In the genomic region with DNA sequence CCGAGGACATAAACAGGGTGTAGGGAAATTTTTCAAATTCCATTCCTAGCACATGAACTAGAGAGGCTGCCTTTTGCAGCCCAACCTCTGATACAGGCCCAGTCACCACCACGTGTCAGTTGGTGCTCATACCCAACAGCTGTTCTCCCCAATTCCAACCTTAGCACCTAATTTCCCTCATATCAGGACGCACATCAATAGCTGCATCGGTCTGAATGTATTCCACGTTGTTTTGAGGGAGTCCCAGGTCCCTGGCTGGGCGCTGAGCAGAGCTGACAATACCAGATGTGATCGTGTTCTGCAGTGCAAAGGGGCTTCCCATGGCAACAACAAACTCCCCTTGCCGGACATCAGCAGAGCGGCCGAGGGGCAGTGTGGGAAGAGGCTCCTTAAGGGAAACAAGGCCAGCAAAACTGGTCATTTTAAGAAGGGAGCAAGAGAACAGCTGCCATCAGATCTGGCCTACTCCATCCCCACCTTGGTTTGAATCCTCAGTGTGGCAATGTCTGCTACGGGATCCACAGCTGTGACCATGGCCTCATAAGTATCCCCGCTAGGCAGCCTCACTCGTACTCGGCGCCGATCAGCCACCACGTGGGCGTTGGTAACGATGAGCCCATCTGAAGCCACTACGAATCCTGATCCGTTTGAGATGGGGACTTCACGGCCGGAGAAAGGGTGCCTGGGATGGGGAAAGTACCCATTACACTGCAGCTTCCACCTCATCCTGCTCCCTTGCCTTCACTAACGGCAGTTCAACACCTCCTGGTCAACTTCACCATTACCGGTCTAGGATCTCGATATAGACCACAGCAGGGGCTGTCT, we compare ENCODE assay signal across 7 mouse cellular contexts. TPM values are rescaled to one million over a fixed set of nuclear protein-coding genes. Genes with fewer than 3 reads are reported as not detected.
DNase-seq lines count a peak whose midpoint lies in the region; ATAC-seq and TF ChIP-seq lines count a peak whose summit lies in the region.

No protein-coding gene starts in this region.

- peaks cover 41% of the 10 kb centered on the region for H3K79me3 ChIP-seq in C2C12 (ENCODE audit: low read depth)

- peak overlapping the region; percentile 92 for H3ac ChIP-seq in C2C12 (ENCODE audit: control insufficient read depth, insufficient read length, low read depth)

- peak; percentile 25 for ATAC-seq in megakaryocyte-erythroid progenitor cell, adult 5-6 weeks (replicated peaks; ENCODE audit: low FRiP score, low TSS enrichment, poor library complexity, severe bottlenecking)

- TF ChIP-seq CTCF in C2C12 (IDR thresholded peaks at IDR 0.05; ENCODE audit: control insufficient read depth, insufficient read depth, insufficient read length): no peak

- peak overlapping the region; percentile 99 for H3K4me3 ChIP-seq in C2C12 (ENCODE audit: insufficient read depth, poor library complexity, severe bottlenecking)

- H3K79me2 ChIP-seq in C2C12 (ENCODE audit: control insufficient read depth, insufficient read depth): peaks cover 62% of the 10 kb centered on the region

- no peaks in the 10 kb centered on the region for H3K27me3 ChIP-seq in C2C12 (ENCODE audit: control insufficient read depth, insufficient read depth, insufficient read length)

- DNase-seq in 416B (ENCODE audit: low read depth): peak; percentile 67
- DNase-seq in c-Kit-positive CD71-positive TER-119-negative erythroid progenitor cells, embryonic 14.5 days (ENCODE audit: low read depth): peak; percentile 45
- DNase-seq in frontal cortex, postnatal 36 days (ENCODE audit: low spot score in 2 of 2): peak; percentile 35 to 48
- DNase-seq in layer of hippocampus, postnatal 36 days: peak; percentile 25 to 31
- DNase-seq in spleen, postnatal 10 days (ENCODE audit: low spot score in 2 of 2): peak; percentile 54 to 68

- H3K36me3 ChIP-seq in C2C12 (ENCODE audit: control insufficient read depth, insufficient read depth): peaks cover 48% of the 10 kb centered on the region

TF ChIP-seq in C2C12, 6 proteins besides CTCF, POLR2A, EP300 and RAD21:
- TF ChIP-seq CEBPB (IDR thresholded peaks at IDR 0.05; ENCODE audit: low read depth) (no peak), MAX (IDR thresholded peaks at IDR 0.05) (peak; percentile 94), MYOD1 (IDR thresholded peaks at IDR 0.05; ENCODE audit: control insufficient read depth, insufficient read length, low read depth) (peak; percentile 71), USF1 (IDR thresholded peaks at IDR 0.05; ENCODE audit: low read depth) (peak; percentile 74), MYOG (IDR thresholded peaks at IDR 0.05; ENCODE audit: control insufficient read depth, extremely low read depth, insufficient read length) (no peak)

RNA-seq across cellular contexts. Expression of a gene that starts 1.0 kb away (rescaled TPM):
- 166 TPM for polyA plus RNA-seq in C2C12 (2012; fragmentation: generic; extraction: Trizol)
- 100 to 1,000 TPM; 121 to 142 TPM for total RNA-seq in layer of hippocampus, postnatal 36 days (2021)
- total RNA-seq in megakaryocyte-erythroid progenitor cell, adult 5-6 weeks (2014; fragmentation: Nextera tagmentation): 246 and 368 TPM in 2 replicates
- total RNA-seq in megakaryocyte-erythroid progenitor cell, adult 5-6 weeks (2017): 115 and 128 TPM in 2 replicates

RNA-seq across cellular contexts. Expression of a gene that starts 1.7 kb away (rescaled TPM):
- polyA plus RNA-seq in C2C12 (2012; fragmentation: generic; extraction: Trizol): 119 TPM
- total RNA-seq in layer of hippocampus, postnatal 36 days (2021): 10 to 100 TPM; 47.1 to 49.0 TPM
- total RNA-seq in megakaryocyte-erythroid progenitor cell, adult 5-6 weeks (2014; fragmentation: Nextera tagmentation): 225 and 296 TPM in 2 replicates
- 97.5 and 128 TPM in 2 replicates for total RNA-seq in megakaryocyte-erythroid progenitor cell, adult 5-6 weeks (2017)

RNA-seq across cellular contexts. Expression of a gene that starts 4.3 kb away (rescaled TPM):
- polyA plus RNA-seq in C2C12 (2012; fragmentation: generic; extraction: Trizol): 0.15 TPM
- total RNA-seq in layer of hippocampus, postnatal 36 days (2021): under 1 TPM; 0.40 to 0.94 TPM
- 6.0 and 7.9 TPM in 2 replicates for total RNA-seq in megakaryocyte-erythroid progenitor cell, adult 5-6 weeks (2014; fragmentation: Nextera tagmentation)
- total RNA-seq in megakaryocyte-erythroid progenitor cell, adult 5-6 weeks (2017): 0.56 and 1.0 TPM in 2 replicates

RNA-seq across cellular contexts. Expression of a gene that starts 16.7 kb away (rescaled TPM):
- polyA plus RNA-seq in C2C12 (2012; fragmentation: generic; extraction: Trizol): 0.19 TPM
- not detected for total RNA-seq in layer of hippocampus, postnatal 36 days (2021)
- not detected in 2 replicates for total RNA-seq in megakaryocyte-erythroid progenitor cell, adult 5-6 weeks (2014; fragmentation: Nextera tagmentation)
- not detected in 2 replicates for total RNA-seq in megakaryocyte-erythroid progenitor cell, adult 5-6 weeks (2017)

RNA-seq across cellular contexts. Expression of a gene that starts 19.4 kb away (rescaled TPM):
- 23.0 TPM for polyA plus RNA-seq in C2C12 (2012; fragmentation: generic; extraction: Trizol)
- total RNA-seq in layer of hippocampus, postnatal 36 days (2021): 1 to 10 TPM; 4.1 to 5.4 TPM
- 0.67 and 8.2 TPM in 2 replicates for total RNA-seq in megakaryocyte-erythroid progenitor cell, adult 5-6 weeks (2014; fragmentation: Nextera tagmentation)
- total RNA-seq in megakaryocyte-erythroid progenitor cell, adult 5-6 weeks (2017): 0.61 and 0.88 TPM in 2 replicates

Comparison
In these comparisons a context has a peak if more than half of its experiments do, and no peak if none do; other contexts are left out.
1. Peak in every context shown above with its lines: DNase-seq, ATAC-seq and H3K4me3 ChIP-seq.